Mouse (Mus musculus): Measurements from ENCODE around the gene Fut11.
A peak's percentile ranks its signal among the peaks of the same experiment; 100 is the strongest.
"Not testable (repeated sequence)": the region's sequence is repeated elsewhere in the genome, so short reads cannot be mapped to it uniquely, and the experiment has no call there.

The Fut11 gene

GRCm38 (mm10) chr14:20677906-20678305, 16.9 kb upstream of the Fut11 start:
- DNase-seq, result no peak

GRCm38 (mm10) chr14:20681742-20682141, 13.0 kb upstream of the Fut11 start:
- DNase-seq, result no peak

DNA sequence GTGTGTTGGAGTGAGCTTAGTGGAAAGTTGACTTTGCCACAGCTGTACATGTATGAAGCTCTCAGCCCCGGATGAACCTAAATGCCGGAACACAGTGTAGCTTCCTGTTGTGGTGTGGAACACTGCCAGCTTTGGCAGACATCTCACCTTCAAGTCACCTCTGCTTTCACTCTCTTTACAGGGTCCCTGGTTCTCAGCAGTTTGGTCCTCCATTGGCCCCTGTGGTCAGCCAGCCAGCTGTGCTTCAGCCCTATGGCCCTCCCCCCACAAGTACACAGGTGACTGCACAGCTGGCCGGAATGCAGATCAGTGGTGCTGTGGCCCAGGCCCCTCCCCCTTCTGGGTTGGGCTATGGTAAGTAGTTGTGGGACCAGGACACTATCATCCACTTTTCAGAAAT, 12.3 kb upstream of the Fut11 start:
- DNase-seq, result no peak

- DNase-seq, result no peak
These were observed 8.2 kb upstream of the Fut11 start for GRCm38 (mm10) chr14:20686576-20686975.

- no peak for DNase-seq
These were observed 5.8 kb upstream of the Fut11 start for GRCm38 (mm10) chr14:20689009-20689408.

DNA sequence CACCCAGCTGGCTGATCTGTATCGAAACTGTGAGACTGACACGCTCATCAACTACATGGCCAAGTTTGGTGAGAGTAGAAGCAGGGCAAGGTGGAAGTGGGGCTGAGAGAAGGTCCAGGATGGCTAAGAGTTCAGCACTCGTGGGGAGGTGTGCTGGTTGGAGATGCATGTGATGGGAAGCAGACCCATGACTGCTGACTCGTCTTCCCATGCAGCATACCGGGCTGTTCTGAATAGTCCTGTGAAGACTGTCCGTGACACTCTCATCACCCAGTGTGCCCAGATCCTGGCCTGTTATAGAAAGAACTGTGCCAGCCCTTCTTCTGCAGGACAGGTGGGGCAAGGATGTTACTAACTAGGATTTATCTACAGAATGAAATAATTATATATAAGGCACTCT, 3.0 kb upstream of the Fut11 start:
- DNase-seq, result no peak

DNA sequence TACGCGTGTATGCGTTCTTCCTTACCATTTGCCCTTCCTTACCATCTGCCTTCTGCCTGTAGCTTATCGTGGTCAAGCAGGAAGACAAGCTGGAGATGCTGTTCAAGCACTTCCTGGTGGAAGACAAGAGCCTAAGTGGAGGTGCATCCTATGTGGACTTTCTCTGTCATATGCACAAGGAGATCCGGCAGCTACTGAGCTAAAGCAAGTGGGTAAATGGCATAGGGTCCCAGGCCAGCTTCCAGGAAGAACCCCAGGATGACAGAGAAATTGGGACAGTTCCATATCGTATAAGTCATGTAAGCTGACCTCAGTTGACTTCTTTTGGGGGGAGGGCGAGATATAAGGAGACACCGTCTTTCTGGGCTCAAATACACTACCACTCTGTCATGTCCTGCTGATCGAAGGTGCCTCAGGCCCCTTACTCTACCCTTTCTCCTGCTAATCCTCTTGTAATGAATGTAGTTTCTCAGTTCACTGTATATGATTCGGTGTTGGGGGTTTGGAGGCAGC, 1.1 kb upstream of the Fut11 start:
- no peak for DNase-seq

DNA sequence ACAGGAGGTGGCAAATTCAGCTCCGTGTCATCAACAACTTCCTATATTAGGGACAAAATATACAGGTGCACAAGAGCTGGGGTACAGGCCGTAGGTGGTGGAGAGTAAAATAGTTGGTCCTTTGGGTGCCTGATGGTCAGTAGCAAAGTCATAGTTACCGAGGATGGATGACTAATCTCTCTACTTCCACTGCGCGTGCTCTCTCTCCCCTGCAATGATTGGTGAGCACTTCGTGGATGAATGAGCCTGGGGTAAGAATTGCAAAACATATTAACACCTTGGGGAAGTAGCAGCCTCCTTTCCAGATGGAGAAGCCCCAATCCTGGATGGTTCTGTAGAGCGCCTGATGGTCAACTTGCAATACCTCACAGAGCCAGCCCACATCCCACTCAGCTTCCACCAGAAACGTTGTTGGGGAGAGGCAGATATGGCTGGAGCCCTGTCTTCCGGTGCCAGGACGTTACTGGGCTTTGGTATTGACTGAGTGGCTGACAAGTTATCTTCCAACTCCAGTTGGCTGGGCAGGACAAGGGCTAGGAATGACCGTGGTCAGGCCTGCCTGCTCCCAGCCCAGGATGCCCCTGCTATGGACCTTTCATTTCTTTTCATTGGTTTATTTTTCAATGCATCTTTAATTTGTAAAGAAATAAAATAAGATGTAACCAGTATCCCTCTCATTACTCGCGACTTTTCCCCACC, 434 bp upstream of the Fut11 start:
- no peak for DNase-seq

DNA sequence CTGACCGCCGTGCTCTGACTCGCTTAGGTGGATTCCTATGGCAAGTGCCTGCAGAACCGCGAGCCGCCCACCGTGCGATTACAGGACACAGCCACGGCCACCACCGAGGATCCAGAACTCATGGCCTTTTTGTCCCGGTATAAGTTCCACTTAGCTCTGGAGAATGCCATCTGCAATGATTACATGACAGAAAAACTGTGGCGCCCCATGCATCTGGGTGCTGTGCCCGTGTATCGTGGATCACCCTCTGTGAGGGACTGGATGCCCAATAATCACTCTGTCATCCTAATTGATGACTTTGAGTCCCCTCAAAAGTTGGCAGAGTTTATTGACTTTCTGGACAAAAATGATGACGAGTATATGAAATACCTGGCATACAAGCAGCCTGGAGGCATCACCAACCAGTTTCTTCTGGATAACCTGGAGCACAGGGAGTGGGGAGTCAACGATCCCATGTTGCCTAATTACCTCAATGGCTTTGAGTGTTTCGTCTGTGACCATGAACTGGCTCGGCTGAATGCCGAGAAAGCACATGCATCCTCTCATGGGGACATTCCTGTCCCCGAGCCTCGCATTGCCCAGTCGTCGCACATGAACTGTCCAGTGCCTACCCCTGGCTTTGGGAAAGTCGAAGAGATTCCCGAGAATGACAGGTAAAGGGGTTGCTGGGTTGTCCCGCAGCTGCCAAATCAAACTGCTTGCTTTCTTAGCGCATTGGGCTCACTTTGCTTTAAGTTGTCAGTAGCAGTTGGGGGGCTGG, 1.2 kb downstream of the Fut11 start:
- no peak for DNase-seq

GRCm38 (mm10) chr14:20696986-20697385, 2.2 kb downstream of the Fut11 start:
- peak; percentile 84 for DNase-seq

DNA sequence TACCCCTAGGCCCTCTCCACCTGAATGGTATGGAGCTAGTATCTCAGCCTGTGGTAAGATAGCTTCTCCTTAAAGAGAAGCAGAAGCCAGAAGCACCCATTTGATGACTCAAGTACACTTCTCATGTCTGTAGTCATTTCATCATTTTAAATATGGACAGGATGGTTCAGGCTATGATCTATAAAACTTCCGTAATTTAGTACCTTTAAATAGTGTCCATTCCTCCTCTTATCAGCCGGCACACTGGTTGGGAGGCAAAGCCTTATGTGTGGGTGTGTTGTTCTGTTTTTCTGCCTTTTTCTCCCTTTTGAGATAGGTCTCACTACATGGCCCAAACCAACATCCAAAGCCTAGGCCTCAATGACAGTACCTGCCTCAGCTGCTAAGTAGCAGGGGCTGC, 3.7 kb downstream of the Fut11 start:
- no peak for DNase-seq

GRCm38 (mm10) chr14:20700362-20700761, 5.6 kb downstream of the Fut11 start:
- DNase-seq, result no peak

DNA sequence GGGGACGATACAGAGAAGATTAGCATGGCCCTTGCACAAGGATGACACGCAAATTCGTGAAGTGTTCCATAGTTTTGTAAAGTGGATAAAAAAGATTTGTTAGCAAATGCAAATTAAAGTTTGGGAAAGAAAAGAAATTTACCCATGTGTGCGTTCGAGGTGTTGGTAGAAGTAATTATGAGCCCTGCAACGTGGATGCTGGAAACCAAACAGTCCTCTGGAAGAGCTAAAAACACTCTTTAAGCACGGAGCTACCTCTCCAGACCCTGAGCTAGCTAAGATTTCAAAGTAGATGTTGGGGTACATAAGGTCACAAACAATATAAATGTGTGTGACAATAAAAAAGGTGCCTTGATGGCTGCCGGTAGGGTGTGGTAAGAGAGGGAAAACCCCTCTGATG, 6.8 kb downstream of the Fut11 start:
- no peak for DNase-seq

DNA sequence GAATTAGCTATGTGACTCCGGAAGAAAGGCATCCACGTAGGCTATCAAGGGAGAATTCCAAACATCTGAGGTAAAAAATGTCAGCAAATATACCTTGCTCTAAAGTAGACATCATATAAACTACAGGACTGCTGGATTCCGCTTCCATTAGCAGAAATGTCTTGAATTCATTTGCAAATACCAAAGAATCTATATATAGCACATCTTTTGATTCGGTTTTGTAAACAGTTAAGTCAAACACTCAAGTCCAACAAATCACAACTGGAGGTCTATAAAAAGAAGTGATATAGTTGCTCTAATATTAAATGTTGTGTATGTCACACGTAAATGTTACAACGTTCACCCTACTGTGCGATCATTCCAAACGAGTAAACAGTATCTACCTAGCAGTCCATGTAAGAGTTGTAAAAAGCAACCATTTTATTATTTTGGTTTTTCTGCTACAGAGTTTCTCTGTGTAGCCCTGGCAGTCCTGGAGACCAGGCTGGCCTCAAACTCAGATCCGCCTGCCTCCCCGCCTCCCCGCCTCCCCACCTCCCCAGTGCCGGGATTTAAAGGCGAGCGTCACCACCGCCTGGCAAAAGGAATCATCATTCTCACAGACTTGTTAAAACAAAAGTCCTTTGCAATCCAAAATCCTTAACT, 7.5 kb downstream of the Fut11 start:
- no peak for DNase-seq

DNA sequence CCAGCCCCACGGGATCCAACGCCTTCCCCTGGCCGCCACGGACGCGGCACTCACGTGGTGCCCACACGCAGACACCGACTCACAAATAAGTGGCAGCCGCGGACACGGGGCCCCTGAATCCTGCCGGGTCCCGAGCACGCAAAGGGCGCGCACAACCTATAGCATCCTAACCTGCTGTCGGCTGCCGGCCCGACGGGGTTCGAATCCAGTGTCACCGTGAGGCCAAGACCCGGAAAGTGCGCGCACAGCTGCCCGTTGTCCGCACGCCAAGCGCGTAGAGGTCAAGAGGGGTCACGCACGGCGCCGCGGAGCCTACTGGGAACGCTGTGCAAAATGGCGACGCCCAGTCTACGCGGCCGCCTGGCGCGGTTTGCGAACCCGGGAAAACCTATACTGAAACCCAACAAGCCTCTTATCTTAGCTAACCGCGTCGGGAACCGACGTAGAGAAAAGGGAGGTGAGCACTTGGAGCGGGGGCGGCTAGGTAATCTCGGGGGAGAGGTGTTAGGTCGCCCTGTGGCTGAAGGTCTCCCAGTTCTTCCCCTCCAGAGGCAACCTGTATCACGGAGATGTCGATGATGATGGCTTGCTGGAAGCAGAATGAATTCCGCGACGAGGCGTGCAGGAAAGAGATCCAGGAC, 8.1 kb downstream of the Fut11 start, which contains the start of gene Chchd1:
TSS of gene Chchd1 (plus strand) at position 266 of the 641 bp plus-strand sequence.
- peak; percentile 88 for DNase-seq

- not testable (repeated sequence) for DNase-seq
These were observed 8.7 kb downstream of the Fut11 start for GRCm38 (mm10) chr14:20703461-20703860.

- DNase-seq, result peak; percentile 90
These were observed 12.7 kb downstream of the Fut11 start, which contains the start of gene Zswim8 for GRCm38 (mm10) chr14:20707201-20708190. Gene Zswim8, plus strand, starts transcription at chr14:20707552.

DNA sequence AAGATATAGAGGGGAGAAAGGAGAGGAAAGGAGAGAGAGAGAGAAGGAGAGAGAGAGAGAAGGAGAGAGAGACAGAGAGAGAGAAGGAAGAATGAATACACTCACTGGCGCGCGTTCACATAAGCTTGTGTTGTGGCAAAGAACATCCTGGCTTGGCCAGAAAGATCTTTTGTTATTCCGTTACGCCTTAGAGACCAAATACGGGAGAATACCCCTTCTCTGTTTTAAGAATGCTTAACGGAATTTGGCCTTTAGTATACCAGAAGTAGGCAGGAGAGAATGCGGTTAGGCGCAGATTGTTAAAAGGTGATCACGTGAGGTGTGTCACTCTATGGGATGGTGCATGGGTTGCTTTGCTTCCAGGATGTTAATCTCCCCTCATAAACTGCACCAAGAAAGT, 13.5 kb downstream of the Fut11 start:
- DNase-seq, result no peak

GRCm38 (mm10) chr14:20713832-20714231, 19.1 kb downstream of the Fut11 start:
- no peak for DNase-seq

DNA sequence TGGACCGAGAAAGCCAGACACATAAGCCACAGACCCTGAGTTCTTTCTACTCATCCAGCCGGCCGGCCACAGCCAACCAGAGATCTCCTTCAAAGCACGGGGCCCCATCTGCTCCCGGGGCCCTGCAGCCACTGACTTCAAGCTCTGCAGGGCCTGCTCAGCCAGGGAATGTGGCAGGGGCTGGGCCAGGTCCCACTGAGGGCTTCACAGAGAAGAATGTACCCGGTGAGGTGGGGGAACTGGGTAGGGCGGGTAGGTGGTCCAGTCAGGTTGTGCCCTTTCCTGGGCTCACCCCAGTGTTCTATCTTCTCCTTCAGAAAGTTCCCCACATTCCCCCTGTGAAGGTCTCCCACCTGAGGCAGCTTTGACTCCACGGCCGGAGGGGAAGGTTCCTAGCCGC, 23.7 kb downstream of the Fut11 start:
- no peak for DNase-seq

GRCm38 (mm10) chr14:20719767-20720166, 25.0 kb downstream of the Fut11 start:
- no peak for DNase-seq

DNA sequence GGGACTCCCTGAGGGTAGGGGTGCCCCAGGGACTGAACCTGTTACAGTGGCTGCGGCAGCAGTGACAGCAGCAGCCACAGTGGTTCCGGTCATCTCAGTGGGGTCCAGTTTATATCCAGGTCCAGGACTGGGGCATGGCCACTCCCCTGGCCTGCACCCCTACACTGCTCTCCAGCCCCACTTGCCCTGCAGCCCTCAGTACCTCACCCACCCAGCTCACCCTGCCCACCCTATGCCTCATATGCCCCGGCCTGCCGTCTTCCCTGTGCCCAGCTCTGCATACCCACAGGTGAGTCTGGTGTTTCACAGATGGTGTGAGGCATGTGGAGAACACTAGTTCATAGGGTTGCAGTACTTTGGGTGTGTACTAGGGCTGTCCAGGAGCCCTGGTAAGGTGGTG, 26.6 kb downstream of the Fut11 start:
- DNase-seq, result no peak
